Mouse (Mus musculus): Measurements from ENCODE around the gene Nup85. TPM values are rescaled to one million over a fixed set of nuclear protein-coding genes. Genes with fewer than 3 reads are reported as not detected.

Nup85 gene
- total RNA-seq (2023), result 10 to 100 TPM; 71.9 to 80.3 TPM

DNA sequence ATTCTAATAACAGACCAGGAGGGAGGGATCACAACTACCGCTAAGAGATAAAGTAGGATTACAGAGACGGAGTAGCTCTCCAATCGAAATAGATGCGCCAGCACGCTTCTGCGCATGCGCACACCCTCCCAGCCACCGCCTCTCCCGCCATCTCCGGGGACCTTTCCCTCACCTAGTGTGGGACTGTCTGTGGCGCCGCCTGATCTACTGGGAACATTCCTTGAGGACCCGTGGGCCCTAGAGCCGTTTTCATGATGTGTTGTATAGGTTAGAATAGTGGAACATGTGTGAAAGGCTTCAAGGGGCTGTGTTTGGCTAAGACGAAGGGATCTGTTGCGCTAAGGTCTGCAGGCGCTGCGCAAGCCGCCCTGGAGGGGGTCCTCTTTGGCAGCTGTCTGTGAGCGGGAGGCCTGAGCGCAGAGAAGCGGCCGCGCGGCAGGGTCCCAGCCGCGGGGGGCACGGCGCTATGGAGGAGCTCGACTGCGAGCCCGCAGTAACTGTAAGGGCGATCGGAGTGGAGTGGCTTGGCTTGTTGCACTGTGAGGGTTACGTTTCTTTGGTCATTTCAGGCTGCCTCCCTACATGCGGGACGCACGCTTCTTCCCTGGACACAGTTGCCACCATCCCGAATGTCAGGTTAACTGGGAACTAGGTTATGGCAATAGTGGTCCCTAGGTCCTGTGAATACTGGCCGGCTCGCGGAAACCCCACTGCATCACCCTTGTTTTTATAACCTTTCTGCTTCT, at the start of gene Nup85:
TSS of gene Nup85 (plus strand) at position 371 of the 746 bp plus-strand sequence.

GRCm38 (mm10) chr11:115536038-115536681, 28.1 kb upstream of the Nup85 start, which contains the start of gene Sumo2:
TSS of gene Sumo2 (minus strand) at chr11:115536276.

GRCm38 (mm10) chr11:115603476-115604303, 39.5 kb downstream of the Nup85 start, which contains the start of the genes Mrps7 and Gga3:
TSS of gene Mrps7 (plus strand) at chr11:115603925.
TSS of gene Gga3 (minus strand) at chr11:115604051.

DNA sequence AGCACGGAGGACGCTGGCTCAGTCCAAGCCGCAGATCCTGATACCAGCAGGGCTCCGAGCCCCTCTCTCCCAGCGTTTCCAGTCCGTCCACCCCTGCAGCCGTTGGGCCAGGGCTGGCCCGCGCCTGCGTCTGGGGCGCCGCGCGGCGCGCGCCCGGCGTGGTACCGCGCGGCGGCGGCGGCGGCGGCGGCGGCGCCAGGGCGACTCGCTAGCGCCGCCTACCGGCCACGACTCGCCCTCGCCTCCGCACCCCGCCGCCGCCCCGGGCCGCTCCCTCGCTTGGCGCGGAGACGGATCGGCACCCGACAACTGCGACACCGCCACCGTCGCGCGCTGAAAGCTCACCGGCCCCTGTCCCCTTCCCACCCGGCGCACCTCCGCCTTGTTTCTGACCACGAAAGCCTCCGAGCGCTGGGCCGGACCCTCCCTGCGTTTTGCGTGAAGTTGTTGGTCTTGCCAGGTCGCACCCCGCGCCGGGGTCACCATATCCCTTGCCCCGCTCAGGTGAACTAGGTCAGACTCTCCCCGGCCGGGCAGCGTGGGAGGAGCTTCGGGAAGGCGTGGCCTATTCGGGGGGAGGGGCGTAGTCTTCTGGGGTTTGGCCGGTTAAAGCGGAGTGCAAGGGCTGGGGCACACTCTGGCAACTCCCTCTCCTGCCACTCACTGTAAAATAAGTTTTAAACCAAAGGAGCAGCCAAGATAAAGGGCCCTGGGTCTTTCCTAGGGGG, 48.3 kb downstream of the Nup85 start, which contains the start of gene Mif4gd:
TSS of gene Mif4gd (minus strand) at position 560 of the 728 bp plus-strand sequence.

GRCm38 (mm10) chr11:115627705-115628464, 63.7 kb downstream of the Nup85 start, which contains the start of gene Slc25a19:
TSS of gene Slc25a19 (minus strand) at chr11:115628295.

Other genes starting within 250 kb of the Nup85 start
- not detected for gene Ush1g, start 242.4 kb upstream of the Nup85 start, total RNA-seq (2023)
- gene Otop3, start 229.7 kb upstream of the Nup85 start, total RNA-seq (2023), result not detected
- gene Hid1, start 196.7 kb upstream of the Nup85 start, total RNA-seq (2023), result 10 to 100 TPM; 47.2 to 49.2 TPM
- 1 to 10 TPM; 2.1 to 3.1 TPM for gene Cdr2l, start 182.5 kb upstream of the Nup85 start, total RNA-seq (2023)
- gene Mrpl58, start 160.7 kb upstream of the Nup85 start, total RNA-seq (2023), result 100 to 1,000 TPM; 120 to 151 TPM
- gene Atp5h, start 144.5 kb upstream of the Nup85 start, total RNA-seq (2023), result 100 to 1,000 TPM; 236 to 252 TPM
- gene Kctd2, start 144.3 kb upstream of the Nup85 start, total RNA-seq (2023), result 10 to 100 TPM; 61.5 TPM
- not detected for gene Trim80, start 123.9 kb upstream of the Nup85 start, total RNA-seq (2023)
- gene Slc16a5, start 102.0 kb upstream of the Nup85 start, total RNA-seq (2023), result 10 to 100 TPM; 23.8 to 32.4 TPM
- 10 to 100 TPM; 37.1 to 43.6 TPM for gene Armc7, start 88.8 kb upstream of the Nup85 start, total RNA-seq (2023)
- 100 to 1,000 TPM; 134 to 141 TPM for gene Nt5c, start 72.6 kb upstream of the Nup85 start, total RNA-seq (2023)
- 100 to 1,000 TPM; 208 to 231 TPM for gene Jpt1, start 50.0 kb upstream of the Nup85 start, total RNA-seq (2023)
- gene Sumo2, start 28.2 kb upstream of the Nup85 start, total RNA-seq (2023), result 100 to 1,000 TPM; 247 to 268 TPM
- gene Mrps7, start 39.5 kb downstream of the Nup85 start, total RNA-seq (2023), result 10 to 100 TPM; 26.0 to 29.7 TPM
- gene Gga3, start 39.6 kb downstream of the Nup85 start, total RNA-seq (2023), result 100 to 1,000 TPM in 1 of 2 experiments, 10 to 100 TPM in 1; 85.1 to 112 TPM
- gene Mif4gd, start 48.5 kb downstream of the Nup85 start, total RNA-seq (2023), result 10 to 100 TPM; 61.1 to 61.2 TPM
- 10 to 100 TPM; 44.3 to 53.9 TPM for gene Slc25a19, start 63.9 kb downstream of the Nup85 start, total RNA-seq (2023)
- gene Grb2, start 144.2 kb downstream of the Nup85 start, total RNA-seq (2023), result 100 to 1,000 TPM; 135 to 150 TPM
- gene Tmem94, start 201.0 kb downstream of the Nup85 start, total RNA-seq (2023), result 10 to 100 TPM; 66.9 to 67.1 TPM
- 1 to 10 TPM; 1.8 to 2.3 TPM for gene Caskin2, start 249.2 kb downstream of the Nup85 start, total RNA-seq (2023)

All from T-cell, adult 66 days (primary cell).